Mouse (Mus musculus) E14TG2a.4 (cell line): ENCODE results near the gene Kdelc2.

Source experiments
- CTCF ChIP-seq: conservative IDR thresholded peaks from 2 replicates; pipeline ENCODE4 v1.5.1; 2014; ENCODE audit warnings: low read length
- POU5F1 ChIP-seq: IDR thresholded peaks from 2 replicates; pipeline ENCODE4 v1.6.1; 2014; ENCODE audit warnings: low read length, borderline replicate concordance

DNA sequence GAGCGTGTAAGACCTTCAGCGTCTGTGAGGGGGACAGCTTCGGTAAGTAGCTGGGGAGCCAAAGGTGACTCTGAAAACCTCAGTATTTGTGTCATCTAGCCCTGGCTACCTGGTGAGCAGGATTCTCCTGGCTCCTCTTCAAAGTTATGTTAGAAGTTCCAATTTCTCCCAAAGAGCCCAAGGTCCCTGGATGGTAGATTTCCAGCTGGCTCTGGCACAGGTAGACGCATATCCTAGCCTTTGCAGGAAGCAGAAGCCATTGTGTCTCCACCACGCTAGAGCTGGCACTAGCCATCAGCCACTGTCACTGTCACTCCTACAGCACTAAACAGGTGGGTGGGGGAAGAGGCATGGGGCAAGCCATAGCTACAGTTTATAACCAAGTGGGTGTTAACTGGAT, 30.7 kb upstream of the Kdelc2 start:
- TF ChIP-seq CTCF (no peak), POU5F1 (no peak)
